Mouse (Mus musculus) brain, embryonic 14.5 days (tissue): ENCODE measurements around the gene Was.

ENCODE experiments used
- CTCF ChIP-seq: fragments of 200-500 bp; IDR thresholded peaks from 2 replicates; pipeline ENCODE4 v1.5.1; 2012; ENCODE audit warnings: inconsistent platforms, mild to moderate bottlenecking, moderate library complexity, borderline replicate concordance; ENCODE audit not compliant: insufficient read depth, insufficient read length; ENCODE audit errors: extremely low read depth
- POLR2A ChIP-seq: fragments of 200-500 bp; IDR thresholded peaks from 2 replicates; pipeline ENCODE4 v1.6.1; 2012; ENCODE audit warnings: mild to moderate bottlenecking, inconsistent platforms, borderline replicate concordance; ENCODE audit not compliant: poor library complexity, insufficient read depth, insufficient read length, severe bottlenecking; ENCODE audit errors: extremely low read depth

DNA sequence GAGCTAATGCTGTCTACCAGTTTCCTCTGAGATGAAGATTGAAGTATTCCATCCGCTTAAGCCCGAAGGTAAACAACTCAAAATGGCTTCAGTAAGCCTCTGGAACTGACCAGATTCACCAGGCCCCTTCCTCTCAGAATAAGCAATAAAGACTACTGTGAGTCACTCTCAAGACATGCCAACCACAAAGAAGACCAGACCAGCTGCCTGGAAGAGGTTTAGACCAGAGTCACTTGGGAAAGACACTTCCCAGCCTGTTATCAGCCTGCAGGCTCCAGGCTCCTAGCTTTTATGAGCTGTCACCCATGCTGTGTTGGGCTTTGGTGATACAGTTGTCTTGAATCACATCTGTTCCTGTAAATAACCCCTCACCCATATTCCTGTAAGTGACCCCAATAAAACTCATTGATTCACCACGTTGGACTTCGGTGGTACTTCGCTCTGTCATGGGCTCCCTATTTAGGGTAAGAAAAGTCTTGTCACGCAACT is 5.5 kb downstream of the Was start:
- TF ChIP-seq CTCF (no peak), POLR2A (no peak)
